Mouse (Mus musculus) hindlimb bud, embryonic 11.5 days (tissue): ENCODE measurements at regions not wholly inside any gene's neighbourhood (a gene's known extent, or its start where the extent isn't known, plus 50 kb on each side); places are given as distances from the start of the nearest gene placed in this dataset.
A peak's percentile ranks its signal among the peaks of the same experiment; 100 is the strongest.

ENCODE experiments used
- DNase-seq: peaks from one replicate; pipeline ENCODE4 v3.0.0-alpha.2; 2012; ENCODE audit warnings: low read depth, low spot score; ENCODE audit errors: extremely low spot score

DNA sequence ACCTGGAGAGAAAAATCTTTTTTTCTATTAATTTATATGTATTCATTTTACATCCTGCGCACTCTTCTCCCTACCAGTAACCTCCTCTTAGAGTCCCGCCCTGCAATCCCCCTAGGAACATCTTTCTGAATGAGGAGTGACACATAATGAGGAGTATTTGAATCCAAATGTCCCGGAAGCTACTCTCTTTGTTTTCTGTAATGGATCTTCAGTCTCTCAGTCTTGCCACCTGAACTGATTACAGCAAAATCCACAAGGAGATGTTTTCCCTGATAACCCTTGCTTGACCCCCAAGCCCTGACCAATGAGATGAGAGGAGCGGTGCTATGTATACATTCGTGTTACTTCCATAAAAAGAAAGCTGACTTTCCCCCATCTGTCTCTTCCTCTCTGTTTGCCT lies 334.4 kb upstream of the Marcks start:
- DNase-seq, result no peak

DNA sequence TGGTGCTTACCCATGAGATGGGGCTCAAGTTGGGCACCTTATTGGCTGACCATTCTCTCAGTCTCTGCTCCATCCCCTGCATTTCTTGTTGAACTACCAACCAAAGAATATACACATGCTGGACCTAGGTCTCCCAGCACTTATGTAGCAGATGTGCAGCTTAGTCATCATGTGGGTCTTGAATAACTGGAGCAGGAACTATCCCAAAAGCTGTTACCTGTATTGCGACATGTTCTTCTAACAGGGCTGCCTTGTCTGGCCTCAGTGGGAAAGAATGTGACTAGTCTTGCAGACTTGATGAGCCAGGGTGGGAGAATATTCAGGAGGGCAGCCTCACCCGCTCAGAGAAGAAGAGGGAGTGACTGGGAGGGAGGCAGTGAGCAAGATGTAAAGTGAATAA lies 318.7 kb upstream of the Marcks start:
- no peak for DNase-seq

DNA sequence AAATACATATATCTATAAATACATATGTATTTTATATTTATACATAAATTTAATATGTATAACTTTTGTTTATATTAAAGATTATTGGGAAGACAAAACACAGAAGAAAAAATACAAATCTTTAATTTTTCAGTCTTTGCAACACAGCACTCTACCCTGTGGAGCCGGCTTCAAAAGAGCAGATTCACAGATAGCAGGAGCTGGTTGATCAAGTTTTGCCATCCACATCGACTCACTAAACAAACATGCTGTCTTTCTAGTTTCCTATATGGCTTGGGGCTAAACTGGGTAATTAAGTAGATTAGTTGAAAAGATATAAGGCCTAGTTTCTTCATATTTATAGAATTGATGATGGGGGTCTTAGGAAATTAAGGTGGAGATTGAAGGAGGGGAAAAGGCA lies 311.2 kb upstream of the Marcks start:
- no peak for DNase-seq

DNA sequence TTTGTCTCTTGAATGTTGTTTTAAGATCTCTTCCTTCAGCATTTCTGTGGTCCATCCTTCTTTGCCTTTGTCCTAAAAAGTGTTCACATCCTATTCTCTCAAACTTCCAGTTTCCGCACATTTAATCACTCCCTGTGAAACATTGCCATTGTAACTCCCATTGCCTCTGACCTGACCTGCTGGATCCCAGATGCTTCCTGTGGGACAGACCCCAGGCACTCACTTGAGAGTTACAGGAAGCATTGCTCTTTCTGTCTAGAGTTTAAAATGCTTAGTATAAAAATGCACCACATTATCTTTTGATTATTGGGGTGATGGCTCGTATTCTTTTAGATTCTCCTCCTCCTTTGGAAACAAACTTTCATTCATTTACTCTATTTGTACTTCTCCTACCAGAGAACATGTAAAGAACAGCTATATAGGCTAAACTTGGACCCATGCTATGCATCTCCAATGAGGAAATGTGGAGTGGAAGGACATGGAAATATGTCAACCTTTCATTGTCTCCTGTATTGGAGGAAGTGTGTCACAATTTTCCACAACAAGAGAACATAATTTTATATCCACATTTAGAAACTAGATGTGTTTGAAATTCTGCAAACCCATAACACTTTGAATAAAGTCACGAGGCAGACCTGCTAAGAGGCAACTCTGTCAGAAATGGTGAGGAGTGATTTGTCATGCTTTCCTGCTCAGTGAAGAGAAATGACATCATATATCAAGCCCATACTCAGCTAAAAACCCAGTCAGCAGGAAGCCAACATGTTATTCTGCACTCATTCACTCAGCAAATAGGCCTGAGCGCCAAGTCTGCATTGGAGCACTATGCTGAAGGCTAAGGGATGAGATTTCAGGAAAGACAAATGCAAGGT lies 308.8 kb upstream of the Marcks start:
- no peak for DNase-seq

DNA sequence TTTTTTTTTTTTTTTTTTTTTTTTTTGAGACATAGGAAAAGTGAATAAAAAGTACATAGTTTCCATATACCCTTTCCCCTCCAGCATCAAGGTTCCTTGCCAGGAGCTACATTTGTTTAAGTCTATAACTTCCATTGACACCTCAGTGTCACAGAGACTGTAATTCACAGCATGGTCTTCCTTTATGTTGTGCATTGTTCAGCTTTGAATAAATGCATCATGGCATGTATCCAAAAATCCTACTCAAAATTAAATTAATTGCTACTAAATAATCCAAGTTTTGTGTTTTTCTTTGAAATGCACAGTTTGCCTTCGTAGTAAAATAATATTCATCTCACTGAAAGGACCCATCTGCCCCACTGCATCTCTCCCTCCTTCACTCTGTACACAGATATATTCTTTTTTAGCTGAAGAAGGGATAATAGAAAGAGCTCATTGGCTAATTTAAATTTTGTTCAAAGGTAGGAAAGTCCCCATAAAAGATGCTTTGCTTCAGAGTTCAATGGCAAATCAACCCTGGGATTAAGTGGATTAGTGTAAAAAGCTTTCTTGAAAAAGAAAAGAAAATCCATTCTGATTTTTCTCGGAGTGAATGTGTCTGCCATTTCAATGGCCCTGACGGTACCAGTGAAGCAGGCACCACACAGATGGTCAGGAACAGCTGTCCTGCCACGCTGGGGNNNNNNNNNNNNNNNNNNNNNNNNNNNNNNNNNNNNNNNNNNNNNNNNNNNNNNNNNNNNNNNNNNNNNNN lies 301.3 kb upstream of the Marcks start:
- no peak for DNase-seq

DNA sequence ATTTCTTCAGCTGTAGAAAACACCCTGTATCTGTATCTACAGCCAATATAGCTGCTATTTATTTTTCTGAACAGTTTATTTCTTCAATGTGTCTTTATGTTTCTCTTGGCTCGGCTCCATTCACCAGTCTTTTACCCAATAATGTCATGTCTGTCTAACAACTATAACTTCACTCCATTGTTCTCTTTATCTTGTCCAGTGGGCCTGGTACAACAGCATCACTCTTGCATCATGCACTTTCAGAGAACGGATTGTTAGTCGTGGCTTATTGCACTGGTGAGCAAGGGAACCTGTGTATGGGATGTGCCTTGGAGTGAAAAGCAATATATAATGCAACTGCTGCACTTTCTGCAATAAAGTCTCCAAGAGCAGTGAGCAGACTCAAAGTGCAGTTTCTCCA lies 299.6 kb upstream of the Marcks start:
- no peak for DNase-seq

DNA sequence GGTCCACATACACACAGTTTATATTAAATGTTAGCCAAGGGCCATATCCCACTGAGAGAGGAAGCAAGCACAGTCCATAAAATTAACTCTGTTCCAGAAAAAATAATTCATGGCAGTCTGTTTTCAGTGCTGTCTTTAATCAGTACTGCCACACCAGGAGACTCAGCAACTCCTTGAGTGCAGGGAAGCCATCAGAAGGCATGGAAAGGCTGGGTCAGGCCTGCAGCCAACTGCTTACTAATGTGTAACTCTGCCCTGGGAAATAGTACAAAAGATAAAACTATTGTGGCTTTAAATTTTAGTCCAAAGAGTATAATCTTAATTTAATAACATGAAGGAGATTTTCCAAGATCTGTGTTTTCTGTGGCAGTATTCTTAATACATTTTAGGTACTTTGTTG lies 298.1 kb upstream of the Marcks start:
- DNase-seq, result no peak

DNA sequence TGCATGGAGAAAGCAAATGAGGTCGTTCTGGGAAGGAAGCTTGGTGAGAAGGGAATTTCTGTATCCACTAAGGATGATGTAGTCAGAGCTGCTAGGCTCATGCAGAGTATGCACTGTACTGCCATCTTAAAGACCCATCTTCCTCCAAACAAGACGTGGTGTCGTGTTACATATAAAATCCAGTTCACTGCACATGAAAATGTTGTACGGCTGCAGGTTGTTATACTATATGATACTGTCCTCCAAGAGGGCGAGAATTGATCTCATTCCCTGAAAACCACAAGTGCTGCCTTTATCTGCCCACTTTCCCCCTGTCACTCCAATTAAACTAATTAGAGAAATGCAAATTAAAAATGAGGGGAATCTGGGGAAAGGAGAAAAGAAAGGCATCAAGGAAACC lies 295.5 kb upstream of the Marcks start:
- no peak for DNase-seq

DNA sequence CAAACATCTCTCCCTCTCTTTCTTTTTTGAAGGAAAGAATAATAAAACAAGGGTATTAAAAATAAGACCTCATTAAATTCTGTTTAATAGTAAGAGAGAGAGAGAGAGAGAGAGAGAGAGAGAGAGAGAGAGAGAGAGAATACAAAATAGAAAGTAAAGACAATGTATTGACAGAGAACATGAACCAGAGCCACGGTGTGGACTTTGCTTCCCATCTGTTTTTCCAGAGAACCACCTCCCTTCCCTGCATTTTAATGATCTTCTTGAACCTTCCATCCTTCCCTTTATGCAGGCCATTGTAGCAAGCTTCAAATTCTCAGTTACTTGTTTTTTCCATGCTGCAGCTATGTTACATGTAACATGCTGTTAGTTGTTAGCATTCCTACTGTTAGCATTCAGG lies 284.3 kb upstream of the Marcks start:
- DNase-seq, result no peak

DNA sequence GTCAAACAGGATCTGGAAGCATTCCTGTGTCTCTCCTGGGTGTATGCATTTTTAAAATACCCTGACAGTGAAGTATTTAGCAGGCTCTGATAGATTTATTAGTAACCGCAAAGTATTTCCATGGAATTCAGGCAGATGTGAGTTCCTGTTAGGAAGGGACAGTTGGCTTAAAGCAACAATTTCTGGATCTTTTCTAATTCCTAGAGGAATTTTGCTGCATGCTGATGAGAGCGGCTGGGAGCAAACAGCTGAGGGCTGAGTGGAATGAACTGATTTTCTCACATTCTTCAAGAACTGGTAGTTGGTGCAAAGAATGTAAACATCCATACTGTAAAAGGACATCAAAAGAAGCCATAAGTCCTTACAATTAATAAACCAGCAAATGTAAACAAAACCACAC lies 283.9 kb upstream of the Marcks start:
- no peak for DNase-seq

DNA sequence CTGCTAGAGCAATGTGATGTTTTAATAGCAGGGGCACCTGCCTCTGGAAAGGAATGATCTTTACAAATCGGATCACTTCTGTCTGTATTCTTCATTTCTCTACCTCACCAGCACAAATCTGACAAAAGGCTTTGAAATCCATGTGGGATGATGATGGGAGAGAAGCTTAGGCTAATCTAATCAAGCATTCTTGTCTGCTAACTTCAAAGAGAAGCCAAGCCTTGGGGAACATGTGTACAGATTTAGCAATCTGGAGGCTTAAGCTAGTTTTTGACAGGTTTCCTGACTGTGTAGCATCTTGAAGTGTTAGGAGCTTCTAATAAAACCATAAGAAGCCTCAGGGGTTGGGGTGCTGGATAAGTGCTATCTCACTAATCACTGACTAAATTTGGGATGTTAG lies 277.6 kb upstream of the Marcks start:
- no peak for DNase-seq

DNA sequence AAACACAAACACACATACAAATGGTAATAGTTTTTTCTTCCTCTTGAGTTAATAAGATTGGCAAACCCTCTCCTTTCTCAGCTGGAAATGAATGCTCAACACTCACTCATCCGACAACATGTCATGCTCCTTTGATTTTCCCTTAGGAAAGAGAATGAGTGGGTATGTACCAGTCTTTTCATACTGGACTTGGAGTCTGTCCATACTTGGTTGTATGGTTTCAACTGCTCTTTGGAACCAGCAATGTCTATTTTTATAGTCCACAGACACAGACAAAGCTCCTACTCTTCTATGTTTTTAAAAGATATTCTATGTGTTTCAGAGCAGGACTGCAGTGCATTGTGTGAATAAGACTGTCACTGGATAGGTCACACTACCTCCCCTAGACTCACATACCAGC lies 273.7 kb upstream of the Marcks start:
- no peak for DNase-seq

DNA sequence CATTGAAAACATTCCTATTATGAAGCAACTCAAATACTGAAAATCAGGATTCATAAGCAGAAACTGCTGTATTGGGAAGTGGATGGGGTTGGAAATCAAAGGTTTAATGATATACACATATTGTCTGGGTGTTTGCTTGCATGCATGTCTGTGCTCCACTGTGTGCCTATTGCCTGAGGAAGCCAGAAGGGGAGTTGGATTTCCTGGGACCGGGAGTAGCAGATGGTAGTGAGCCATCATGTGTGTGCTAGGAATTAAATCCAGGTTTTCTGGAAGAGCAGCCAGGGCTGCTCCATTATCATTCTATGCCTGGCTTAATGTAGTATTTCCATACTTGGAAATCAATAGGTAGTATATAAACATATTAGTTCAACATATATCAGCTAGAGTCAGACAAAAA lies 271.0 kb upstream of the Marcks start:
- DNase-seq, result no peak

DNA sequence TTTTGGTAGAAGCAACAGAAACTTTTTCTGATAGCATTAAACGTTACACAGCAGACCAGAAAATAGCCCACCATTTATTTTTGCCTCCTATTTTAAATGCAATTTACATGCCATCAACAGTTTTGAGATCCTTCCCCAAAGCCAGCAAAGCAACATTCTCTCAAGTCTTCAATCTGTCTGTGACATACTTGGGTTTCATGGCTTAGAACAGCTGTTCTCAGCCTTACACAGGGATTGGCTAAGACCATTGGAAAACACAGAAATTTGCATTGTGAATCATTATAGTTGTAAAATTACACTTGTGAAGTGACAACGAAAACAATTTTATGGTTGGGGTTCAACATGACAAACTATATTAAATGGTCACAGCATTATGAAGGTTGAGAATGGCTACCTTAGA lies 268.8 kb upstream of the Marcks start:
- no peak for DNase-seq

DNA sequence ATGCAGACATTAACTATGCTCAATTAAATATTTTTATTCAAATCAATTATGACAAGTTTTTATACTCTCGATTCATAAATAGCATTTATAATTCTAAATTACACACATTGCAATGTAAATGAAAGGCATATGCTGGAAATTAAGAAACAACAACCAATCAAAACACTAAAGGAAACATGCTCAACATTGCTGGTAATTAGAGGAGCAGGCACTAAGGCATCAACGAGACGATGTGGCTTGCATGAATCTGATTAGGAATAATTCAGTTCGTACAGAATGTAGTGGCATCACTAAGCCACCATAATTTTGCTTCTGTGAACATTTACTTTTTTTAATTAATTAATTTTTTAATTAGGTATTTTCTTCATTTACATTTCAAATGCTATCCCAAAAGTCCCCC lies 266.2 kb upstream of the Marcks start:
- no peak for DNase-seq

DNA sequence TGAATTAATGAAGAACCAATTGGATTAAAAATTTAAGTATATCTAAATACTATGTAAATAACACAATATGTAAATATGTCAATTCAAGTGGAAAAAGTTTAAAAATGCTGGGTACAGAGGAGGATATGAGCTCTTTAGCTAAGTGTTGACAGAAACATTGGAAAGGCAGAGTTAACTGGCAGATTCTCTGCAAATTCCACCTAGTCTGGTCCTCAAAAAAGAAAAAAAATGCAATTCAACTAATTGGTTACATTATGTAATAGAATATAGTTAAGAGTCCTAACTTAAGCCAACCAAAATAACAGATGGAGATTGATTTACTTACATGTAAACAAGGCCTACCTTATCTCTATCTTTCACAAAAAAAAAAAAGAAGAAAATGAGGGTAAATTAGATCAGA lies 265.7 kb upstream of the Marcks start:
- no peak for DNase-seq

DNA sequence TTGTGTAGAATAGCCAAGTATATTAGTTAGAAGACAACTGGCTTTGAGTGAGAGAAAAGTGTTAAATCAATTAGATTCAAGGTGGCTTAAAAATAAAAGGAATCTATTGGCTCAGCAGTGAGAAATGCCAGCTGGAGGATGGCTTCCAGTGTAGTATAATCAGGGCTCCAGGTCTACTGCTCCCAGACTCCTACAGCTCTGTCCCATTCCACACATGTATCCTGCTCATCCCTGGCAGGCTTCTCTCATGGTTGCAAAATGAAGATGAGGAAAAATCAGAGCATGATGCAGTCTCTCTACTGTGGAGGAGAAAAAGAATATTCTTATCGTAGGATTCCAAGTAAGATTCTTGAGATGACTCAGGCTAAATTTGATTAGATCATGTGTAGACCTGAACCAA lies 263.7 kb upstream of the Marcks start:
- no peak for DNase-seq

DNA sequence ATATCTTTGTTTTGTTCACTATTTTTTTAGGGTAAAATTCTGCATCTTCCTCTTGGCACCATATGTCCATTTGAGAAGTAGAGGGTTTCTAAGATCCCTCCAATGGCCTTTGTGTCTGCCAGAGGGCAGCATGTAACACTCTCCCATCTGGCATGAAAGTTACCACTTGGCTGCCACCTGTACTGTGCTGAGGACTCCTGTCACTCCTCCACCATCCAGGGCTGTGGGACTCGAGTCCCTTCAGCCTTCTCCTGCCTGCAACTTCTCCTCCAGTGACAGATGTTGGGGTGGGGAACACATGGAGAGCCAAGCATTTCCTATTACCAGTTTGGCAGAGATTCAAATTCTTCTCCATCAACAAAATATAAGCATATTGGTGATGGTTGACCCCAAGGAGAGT lies 262.3 kb upstream of the Marcks start:
- no peak for DNase-seq

DNA sequence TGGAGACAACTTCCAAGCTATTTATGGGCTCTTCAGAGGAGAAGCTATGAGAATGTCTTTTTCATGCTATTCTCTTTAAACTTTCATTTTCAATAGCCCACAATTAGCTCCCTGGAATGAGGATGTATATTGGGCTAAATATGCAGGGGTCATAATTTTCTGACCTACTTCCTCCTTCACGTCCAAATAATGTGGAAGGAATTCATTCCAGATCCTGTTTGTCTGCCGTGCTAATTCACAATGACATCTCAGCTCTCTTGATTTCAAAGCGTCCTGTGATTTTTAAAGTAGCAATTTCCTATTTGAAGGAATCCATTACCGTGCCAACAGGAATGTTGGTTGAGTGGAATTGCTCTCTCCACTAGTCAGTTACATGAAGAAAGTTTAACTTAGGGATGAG lies 261.7 kb upstream of the Marcks start:
- no peak for DNase-seq

DNA sequence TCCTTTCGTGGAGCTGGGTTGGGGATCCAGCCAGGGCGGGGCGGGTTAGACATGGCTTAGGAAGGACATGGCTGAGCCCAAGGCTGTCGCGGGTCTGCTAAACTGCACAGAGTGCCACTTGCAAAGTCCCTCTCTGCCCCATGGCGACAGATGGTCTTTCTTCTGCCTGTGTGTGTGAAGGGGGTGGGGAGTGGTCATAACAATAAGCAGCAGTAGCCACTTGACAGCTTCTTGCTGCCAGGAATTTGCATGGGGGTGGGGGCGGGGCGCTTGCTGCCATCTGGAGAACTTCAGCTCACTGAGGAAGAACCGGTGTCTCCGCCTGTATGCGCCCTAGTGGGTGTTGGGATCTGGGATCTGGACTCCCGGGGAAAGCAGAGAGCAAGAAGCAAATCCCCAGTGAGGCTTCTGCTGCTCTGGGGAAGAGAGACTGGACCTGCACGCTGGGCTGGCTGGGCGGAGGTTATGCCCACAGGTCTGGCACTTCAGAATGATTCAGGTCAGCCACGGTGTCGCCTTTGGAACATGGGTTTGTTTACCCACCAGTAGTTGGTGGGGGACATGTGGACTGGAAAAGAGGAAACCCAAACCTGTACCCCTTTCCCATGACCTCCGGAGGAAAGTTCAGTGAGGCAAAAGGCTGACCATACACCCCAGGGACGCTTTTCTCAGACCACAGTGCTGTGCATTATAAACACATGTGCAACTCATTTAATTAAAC lies 258.7 kb upstream of the Marcks start:
- peak; percentile 44 for DNase-seq

DNA sequence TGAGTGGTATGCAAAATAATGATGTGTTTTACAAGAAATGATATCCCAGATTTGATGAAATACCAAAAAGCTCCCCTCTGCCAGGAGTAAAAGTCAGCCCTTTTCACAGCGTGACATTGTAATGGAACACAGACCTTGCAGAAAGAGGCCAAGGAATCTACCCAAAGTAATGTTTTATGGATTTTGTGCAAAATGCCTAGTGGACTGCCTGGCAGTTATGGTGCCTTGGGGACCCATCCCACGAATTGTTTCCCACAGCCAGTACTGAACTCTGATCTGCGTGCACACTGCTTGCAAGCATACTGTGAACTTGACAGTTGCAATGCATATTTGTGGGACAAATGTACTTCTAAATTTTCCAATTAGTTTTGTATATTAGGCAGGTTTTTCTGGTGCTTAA lies 251.3 kb upstream of the Marcks start:
- no peak for DNase-seq

DNA sequence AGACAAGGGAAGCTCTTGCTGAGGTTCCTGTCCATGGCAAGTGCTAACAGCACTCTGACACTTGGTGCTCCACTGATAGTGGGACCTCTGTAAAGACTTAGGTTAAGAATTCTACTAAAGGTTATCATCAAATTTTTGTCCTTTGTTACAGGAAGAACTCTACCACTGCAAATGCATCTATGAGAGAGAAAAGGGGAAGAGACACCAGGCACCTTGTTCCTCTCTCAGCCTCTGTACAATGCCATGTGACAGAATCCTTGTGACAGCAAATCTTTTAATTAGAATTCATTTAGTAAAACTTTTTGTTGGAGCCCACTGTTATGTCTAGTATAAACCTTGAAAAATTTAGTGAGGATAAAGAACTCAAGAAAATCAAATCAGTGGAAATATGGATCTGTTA lies 247.5 kb upstream of the Marcks start:
- no peak for DNase-seq
